Mouse (Mus musculus) stomach, postnatal 0 days (tissue): ENCODE measurements around the gene Tmem179b.

Experiments used
- CTCF ChIP-seq: IDR thresholded peaks from 2 replicates; pipeline ENCODE4 v1.5.1; 2016; ENCODE audit warnings: antibody characterized with exemption, low read depth, mild to moderate bottlenecking, moderate library complexity
- EP300 ChIP-seq: optimal IDR thresholded peaks from 2 replicates; pipeline ENCODE3; 2016; ENCODE audit warnings: antibody characterized with exemption

GRCm38 (mm10) chr19:8770567-8771270 lies 3.5 kb downstream of the Tmem179b start, which contains the start of gene Tmem223:
- TF ChIP-seq EP300 (no peak), CTCF (peak; percentile 29; the same call in 1 of the 2 replicates)
